Mouse (Mus musculus): ENCODE measurements around the gene Ywhaq. TPM values are rescaled to one million over a fixed set of nuclear protein-coding genes. Genes with fewer than 3 reads are reported as not detected.

Ywhaq gene
- total RNA-seq, 2 experiments from 2014 or later = 20.4 to 28.2 TPM

GRCm38 (mm10) chr12:21375376-21376157 lies 41.9 kb downstream of the Ywhaq start:
- Histone ChIP-seq H3K27ac (no peak overlapping the region), H3K4me3 (no peak overlapping the region)
- no peak for DNase-seq
- TF ChIP-seq CTCF (IDR thresholded peaks at IDR 0.05) = no peak
- intact Hi-C loops (cut with DNase I) = loop anchor here (2.0 to 10.0 kb wide), 3 partner anchors 39 to 169 kb away; no protein-coding TSS in a partner anchor

- peak overlapping the region; percentile 98 for H3K4me3 ChIP-seq
- intact Hi-C loops (cut with DNase I) = loop anchor here (2.0 to 10.0 kb wide), 4 partner anchors 41 to 171 kb away; partner anchors contain the start of genes Cpsf3 and Itgb1bp1
- no peak for TF ChIP-seq CTCF (IDR thresholded peaks at IDR 0.05)
- H3K27ac ChIP-seq = peak overlapping the region; percentile 96
- no peak for DNase-seq
Measured at GRCm38 (mm10) chr12:21373820-21374475, 43.5 kb downstream of the Ywhaq start.

GRCm38 (mm10) chr12:21373100-21373819 lies 44.2 kb downstream of the Ywhaq start, which contains the start of gene Adam17:
TSS of gene Adam17 (minus strand) at chr12:21373632.
- TF ChIP-seq CTCF (IDR thresholded peaks at IDR 0.05) = peak; percentile 76
- intact Hi-C loops (cut with DNase I) = loop anchor here (5.0 to 10.0 kb wide), 3 partner anchors 86 to 172 kb away; partner anchors contain the start of genes Cpsf3 and Itgb1bp1

GRCm38 (mm10) chr12:21370035-21370611 lies 47.3 kb downstream of the Ywhaq start:
- no peak for DNase-seq
- intact Hi-C loops (cut with DNase I) = loop anchor here (5.0 to 10.0 kb wide), 3 partner anchors 83 to 175 kb away; partner anchors contain the start of genes Cpsf3 and Itgb1bp1
- H3K4me3 ChIP-seq = no peak overlapping the region
- TF ChIP-seq CTCF (IDR thresholded peaks at IDR 0.05) = no peak
- peak overlapping the region; percentile 57 for H3K27ac ChIP-seq

More at GRCm38 (mm10) chr12:21373100-21373819, 44.2 kb downstream of the Ywhaq start, which contains the start of gene Adam17:
- peak within 1 kb of the TSS; percentile 96 for H3K27ac ChIP-seq
- H3K4me3 ChIP-seq = peak within 1 kb of the TSS; percentile 98
- DNase-seq = peak; percentile 98

DNA sequence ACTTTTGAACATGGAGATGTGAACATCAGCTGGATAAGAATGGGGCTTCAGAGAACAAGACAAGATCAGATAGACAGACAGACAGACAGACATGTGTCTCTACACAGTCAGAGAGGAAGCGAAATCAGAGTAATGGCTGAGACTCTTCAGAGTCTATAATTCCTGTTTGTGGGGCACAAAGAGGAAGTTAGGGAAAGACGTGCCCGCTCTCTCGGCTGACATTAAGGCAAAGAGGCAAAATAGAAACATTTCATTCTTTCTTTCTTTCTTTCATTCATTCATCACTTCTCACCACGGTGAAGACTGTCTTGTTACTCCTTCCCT lies 48.4 kb downstream of the Ywhaq start:
- intact Hi-C loops (cut with DNase I) = no loop called here
- Histone ChIP-seq H3K4me3 (no peak overlapping the region), H3K27ac (peak overlapping the region; percentile 66)
- DNase-seq = no peak
- no peak for TF ChIP-seq CTCF (IDR thresholded peaks at IDR 0.05)

GRCm38 (mm10) chr12:21368376-21369086 lies 48.9 kb downstream of the Ywhaq start:
- intact Hi-C loops (cut with DNase I) = no loop called here
- TF ChIP-seq CTCF (IDR thresholded peaks at IDR 0.05) = no peak
- Histone ChIP-seq H3K27ac (peak overlapping the region; percentile 66), H3K4me3 (peak overlapping the region; percentile 19)
- no peak for DNase-seq

DNA sequence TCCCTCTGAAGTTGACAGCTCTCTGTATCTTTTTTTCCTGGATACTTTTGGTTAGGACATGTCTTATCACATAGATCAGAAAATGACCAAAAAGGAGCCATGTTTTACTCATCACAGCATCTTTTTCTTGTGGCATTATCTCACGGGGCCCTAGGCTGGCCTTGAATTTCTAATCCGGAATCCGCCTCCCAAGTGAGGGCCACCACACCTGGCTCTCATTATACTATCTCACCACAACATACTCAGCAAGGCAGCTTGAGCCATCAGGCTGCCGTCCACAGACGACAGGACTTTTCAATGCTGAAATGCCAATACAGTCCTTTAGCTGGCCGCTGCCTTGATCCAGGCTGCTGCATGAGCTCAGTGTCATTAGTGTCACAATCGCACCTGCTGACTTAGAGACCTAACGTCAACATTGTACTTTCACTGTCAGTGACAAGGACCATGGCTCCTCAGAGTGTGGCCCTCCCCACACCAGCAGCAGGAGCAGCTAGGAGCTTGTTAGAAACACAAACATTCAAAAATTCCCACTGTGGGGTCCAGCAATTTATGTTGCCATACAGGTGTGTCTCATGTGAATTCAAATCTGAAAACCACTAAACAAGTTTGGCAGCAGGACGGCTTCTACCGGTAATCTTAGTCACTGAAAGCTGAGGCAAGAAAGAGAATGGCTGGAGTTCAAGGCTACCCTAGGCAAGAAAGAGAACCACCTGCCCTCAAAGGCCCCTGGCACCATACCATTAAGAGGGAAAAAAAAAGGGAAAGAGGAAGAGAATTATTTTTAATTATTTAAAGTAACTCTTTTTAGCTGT lies 52.6 kb downstream of the Ywhaq start:
- TF ChIP-seq CTCF (IDR thresholded peaks at IDR 0.05) = no peak
- intact Hi-C loops (cut with DNase I) = no loop called here

GRCm38 (mm10) chr12:21363195-21363594 lies 54.2 kb downstream of the Ywhaq start:
- intact Hi-C loops (cut with DNase I) = no loop called here

More for the DNA sequence above, 52.6 kb downstream of the Ywhaq start:
- Histone ChIP-seq H3K4me3 (no peak overlapping the region), H3K27ac (peak overlapping the region; percentile 28)
- no peak for DNase-seq

DNA sequence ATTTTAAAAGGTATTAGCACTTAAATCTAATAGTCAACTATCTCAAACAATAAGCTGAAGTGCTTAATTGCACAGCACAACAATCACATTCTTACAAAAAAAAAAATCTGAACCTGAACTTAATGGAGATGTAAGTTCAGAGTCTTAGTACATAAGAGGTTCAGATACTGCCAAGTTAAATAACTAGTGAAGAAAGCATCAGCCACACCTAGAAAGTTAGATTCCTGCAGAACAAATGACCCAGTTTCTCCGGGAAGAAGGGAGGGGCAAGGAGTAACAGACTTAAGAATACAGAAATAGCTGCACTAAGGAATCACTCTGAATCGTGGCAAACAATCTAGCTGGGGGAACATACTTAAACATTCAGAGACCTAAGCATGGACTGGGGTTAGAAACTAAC lies 54.8 kb downstream of the Ywhaq start:
- TF ChIP-seq CTCF (IDR thresholded peaks at IDR 0.05) = no peak
- Histone ChIP-seq H3K4me3 (peak overlapping the region; percentile 14; the same call in 1 of the 2 replicates), H3K27ac (peak overlapping the region; percentile 62)
- DNase-seq = no peak
- intact Hi-C loops (cut with DNase I) = no loop called here

More at GRCm38 (mm10) chr12:21363195-21363594, 54.2 kb downstream of the Ywhaq start:
- DNase-seq = no peak
- TF ChIP-seq CTCF (IDR thresholded peaks at IDR 0.05) = no peak
- peak overlapping the region; percentile 14; the same call in 1 of the 2 replicates for H3K4me3 ChIP-seq
- H3K27ac ChIP-seq = peak overlapping the region; percentile 62

DNA sequence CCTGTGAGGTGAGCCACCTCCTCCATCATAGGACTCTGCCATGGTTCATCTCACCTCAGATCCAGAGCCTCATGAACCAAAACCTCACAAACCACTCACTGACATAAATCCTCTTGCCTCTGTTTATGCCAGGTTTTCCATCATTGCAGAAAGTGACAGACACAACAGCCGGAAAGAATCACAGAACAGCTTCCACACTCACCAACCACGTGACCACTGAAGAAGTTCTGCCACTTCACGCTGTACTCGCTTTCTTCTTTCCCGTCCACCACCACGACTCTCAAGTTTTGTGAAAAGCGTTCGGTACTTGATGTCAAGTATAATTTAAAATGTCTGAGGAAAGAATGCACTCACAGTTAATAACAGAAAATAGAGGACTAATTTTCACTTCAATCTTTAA lies 63.8 kb downstream of the Ywhaq start:
- DNase-seq = no peak
- intact Hi-C loops (cut with DNase I) = no loop called here
- H3K27ac ChIP-seq = no peak overlapping the region
- no peak for TF ChIP-seq CTCF (IDR thresholded peaks at IDR 0.05)
- H3K4me3 ChIP-seq = no peak overlapping the region
